Mouse (Mus musculus) liver, embryonic 14.5 days (tissue): ENCODE data around the gene Actr1b. TPM values are rescaled to one million over a fixed set of nuclear protein-coding genes. Genes with fewer than 3 reads are reported as not detected.
A peak's percentile ranks its signal among the peaks of the same experiment; 100 is the strongest.

Experiments used
- ATAC-seq: fragments of 200-750 bp; cut with Nextera tagmentation; 2 replicates; pipeline ENCODE4 v1.8.0; 2017; ENCODE audit warnings: moderate number of reproducible peaks, mild to moderate bottlenecking, moderate library complexity; ENCODE audit not compliant: insufficient read depth
- DNase-seq, 3 experiments: peaks; one replicate each; pipeline ENCODE4 v3.0.0-alpha.2; 2012 to 2013; ENCODE audit warnings: low read depth in 3 of 3, low spot score in 3 of 3
- H3K27ac ChIP-seq: fragments of 300-500 bp; sonication (generic); 2 replicates; pipeline ENCODE4 v1.5.1; 2014; ENCODE audit warnings: moderate library complexity, mild to moderate bottlenecking, control low read depth, inconsistent platforms
- H3K27me3 ChIP-seq: fragments of 300-500 bp; sonication (generic); 2 replicates; pipeline ENCODE4 v1.6.1; 2014; ENCODE audit warnings: mild to moderate bottlenecking, low read length, moderate library complexity; ENCODE audit not compliant: control insufficient read depth, insufficient read depth
- H3K36me3 ChIP-seq: fragments of 300-500 bp; sonication (generic); replicated peaks from 2 replicates; pipeline ENCODE4 v1.6.1; 2014; ENCODE audit warnings: low read depth; ENCODE audit not compliant: control insufficient read depth, insufficient read depth
- H3K4me1 ChIP-seq, 2 experiments: fragments of 200-500 bp in 1 of 2; fragments of 300-500 bp in 1 of 2; sonication (generic) in 1 of 2; replicated peaks; 2 replicates each; pipeline ENCODE4 v1.6.1; 2012 to 2014; ENCODE audit warnings: antibody characterized with exemption in 1 of 2, inconsistent platforms in 1 of 2, low read length in 1 of 2; ENCODE audit not compliant: control insufficient read depth in 2 of 2, insufficient read depth in 2 of 2
- H3K4me2 ChIP-seq: fragments of 300-500 bp; sonication (generic); 2 replicates; pipeline ENCODE4 v1.6.1; 2014; ENCODE audit warnings: low read depth, mild to moderate bottlenecking, control low read depth, moderate library complexity
- H3K4me3 ChIP-seq, 2 experiments: fragments of 200-500 bp in 1 of 2; fragments of 300-500 bp in 1 of 2; sonication (generic) in 1 of 2; 2 replicates each; pipeline ENCODE4 v1.5.1; 2012 to 2014; ENCODE audit warnings: low read depth in 2 of 2, low read length in 2 of 2, mild to moderate bottlenecking in 2 of 2, control low read depth in 1 of 2, inconsistent platforms in 1 of 2, moderate library complexity in 1 of 2; ENCODE audit not compliant: insufficient read depth in 1 of 2
- H3K9ac ChIP-seq: fragments of 300-500 bp; sonication (generic); replicated peaks from 2 replicates; pipeline ENCODE4 v1.6.1; 2014; ENCODE audit warnings: mild to moderate bottlenecking, control low read depth, moderate library complexity
- H3K9me3 ChIP-seq: fragments of 300-500 bp; sonication (generic); 2 replicates; pipeline ENCODE4 v1.6.1; 2016; ENCODE audit warnings: low read length, mixed read lengths; ENCODE audit not compliant: control insufficient read depth
- CTCF ChIP-seq: IDR thresholded peaks from 2 replicates; pipeline ENCODE4 v1.5.1; 2016; ENCODE audit warnings: antibody characterized with exemption, low read depth, control low read depth
- EP300 ChIP-seq: IDR thresholded peaks from 2 replicates; pipeline ENCODE4 v1.6.1; 2016; ENCODE audit warnings: antibody characterized with exemption, low read depth
- WGBS: fragments of 180-500 bp; shearing (Covaris S2); extraction: QIAGEN DNeasy Blood & Tissue Kit; methylation state at CpG from one replicate; pipeline ENCODE4 v1.1.7; 2014; ENCODE audit not compliant: insufficient replicate concordance; 5-methylcytosine and 5-hydroxymethylcytosine counted together
- polyA plus RNA-seq, 2 experiments: library from polyadenylated mRNA; depleted of rRNA in 1 of 2; stranded (reverse) in 1 of 2; unstranded in 1 of 2; fragments of >200 nt; fragmentation: Nextera tagmentation in 1 of 2; extraction: Ambion mirVana in 1 of 2; gene quantifications; 2 replicates each; pipeline versions ENCODE4 v1.2.1 to v1.2.3; 2012 to 2014

Actr1b gene
- polyA plus RNA-seq, 2 experiments, result 21.4 to 27.5 TPM

DNA sequence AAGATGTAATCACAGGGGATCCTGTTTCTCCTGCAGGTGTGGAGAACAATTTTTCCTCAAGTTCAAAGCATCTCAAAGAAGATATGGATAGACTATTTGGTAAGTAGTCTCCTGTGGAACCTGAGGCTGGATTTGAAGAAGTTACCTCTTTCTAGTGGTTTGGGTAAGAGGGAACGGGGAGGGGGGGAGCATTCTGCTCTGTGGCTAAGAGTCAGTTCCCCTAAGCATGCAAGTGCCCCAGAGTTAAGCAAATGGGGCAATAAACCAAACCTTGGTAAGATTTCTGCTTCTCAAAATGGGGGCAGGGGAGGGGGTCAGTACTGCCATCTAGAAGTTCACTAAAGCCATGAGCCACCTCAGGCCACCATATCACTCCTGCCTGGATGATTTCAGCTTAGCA lies 4.6 kb upstream of the Actr1b start:
- H3K27me3 ChIP-seq, result no peaks in the 10 kb centered on the region
- DNase-seq (no peak), ATAC-seq (no peak)
- 50% methylated on average over 1 of the region's 1 CpGs for WGBS
- no peak overlapping the region for H3K4me3 ChIP-seq
- H3K9ac ChIP-seq, result no peak overlapping the region
- no peaks in the 10 kb centered on the region for H3K36me3 ChIP-seq
- TF ChIP-seq EP300, result no peak
- no peak for TF ChIP-seq CTCF
- no peaks in the 10 kb centered on the region for H3K4me1 ChIP-seq
- H3K27ac ChIP-seq, result no peak overlapping the region
- no peaks in the 10 kb centered on the region for H3K9me3 ChIP-seq
- H3K4me2 ChIP-seq, result no peak overlapping the region

- Histone ChIP-seq H3K4me1 (peaks cover 6 to 15% of the 10 kb centered on the region in 2 experiments), H3K27ac (no peak overlapping the region), H3K27me3 (no peaks in the 10 kb centered on the region), H3K4me3 (no peak overlapping the region), H3K9me3 (no peaks in the 10 kb centered on the region), H3K4me2 (no peak overlapping the region), H3K9ac (no peak overlapping the region), H3K36me3 (no peaks in the 10 kb centered on the region)
- ATAC-seq (no peak), DNase-seq (no peak)
- TF ChIP-seq CTCF, result no peak
- TF ChIP-seq EP300, result no peak
- 71% methylated on average over 2 of the region's 2 CpGs for WGBS
These were observed 3.1 kb downstream of the Actr1b start for GRCm38 (mm10) chr1:36711104-36711503.

DNA sequence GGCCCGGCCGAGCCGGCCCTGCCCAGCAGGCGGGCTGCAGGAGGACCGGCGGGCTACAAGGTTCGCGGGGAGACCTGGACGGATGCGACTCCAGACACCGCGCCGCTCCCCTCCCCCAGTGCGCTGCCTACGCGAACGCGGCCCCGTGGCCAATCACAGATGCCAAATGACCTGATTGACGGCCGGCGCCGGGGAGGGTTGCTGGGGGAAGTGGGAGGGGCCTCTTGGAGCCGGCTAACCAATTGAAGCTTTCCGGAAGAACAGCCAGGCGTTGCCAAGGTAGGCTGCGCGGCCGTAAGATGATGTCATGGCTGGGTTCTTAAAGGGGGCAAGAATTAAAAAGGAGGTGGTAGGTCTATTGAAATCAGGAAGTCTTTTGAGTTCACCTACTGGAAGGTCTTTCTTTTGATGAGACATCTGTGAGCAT lies 4.4 kb downstream of the Actr1b start, which contains the start of gene 4933424G06Rik:
Gene 4933424G06Rik, plus strand, starts transcription at position 296 of the 427 bp plus-strand sequence.
- DNase-seq (peak; percentile 95 to 96 (median 96)), ATAC-seq (peak; percentile 98)
- WGBS, result 0% methylated on average over 29 of the region's 29 CpGs
- Histone ChIP-seq H3K27ac (peak within 1 kb of the TSS; percentile 28), H3K4me2 (peak within 1 kb of the TSS; percentile 72), H3K4me3 (peak within 1 kb of the TSS; percentile 70 to 84), H3K4me1 (peaks cover 6 to 15% of the 10 kb centered on the region in 2 experiments), H3K36me3 (peaks cover 8% of the 10 kb centered on the region), H3K9ac (peak within 1 kb of the TSS; percentile 78), H3K27me3 (no peaks in the 10 kb centered on the region), H3K9me3 (no peaks in the 10 kb centered on the region)
- TF ChIP-seq CTCF, result no peak
- no peak for TF ChIP-seq EP300

DNA sequence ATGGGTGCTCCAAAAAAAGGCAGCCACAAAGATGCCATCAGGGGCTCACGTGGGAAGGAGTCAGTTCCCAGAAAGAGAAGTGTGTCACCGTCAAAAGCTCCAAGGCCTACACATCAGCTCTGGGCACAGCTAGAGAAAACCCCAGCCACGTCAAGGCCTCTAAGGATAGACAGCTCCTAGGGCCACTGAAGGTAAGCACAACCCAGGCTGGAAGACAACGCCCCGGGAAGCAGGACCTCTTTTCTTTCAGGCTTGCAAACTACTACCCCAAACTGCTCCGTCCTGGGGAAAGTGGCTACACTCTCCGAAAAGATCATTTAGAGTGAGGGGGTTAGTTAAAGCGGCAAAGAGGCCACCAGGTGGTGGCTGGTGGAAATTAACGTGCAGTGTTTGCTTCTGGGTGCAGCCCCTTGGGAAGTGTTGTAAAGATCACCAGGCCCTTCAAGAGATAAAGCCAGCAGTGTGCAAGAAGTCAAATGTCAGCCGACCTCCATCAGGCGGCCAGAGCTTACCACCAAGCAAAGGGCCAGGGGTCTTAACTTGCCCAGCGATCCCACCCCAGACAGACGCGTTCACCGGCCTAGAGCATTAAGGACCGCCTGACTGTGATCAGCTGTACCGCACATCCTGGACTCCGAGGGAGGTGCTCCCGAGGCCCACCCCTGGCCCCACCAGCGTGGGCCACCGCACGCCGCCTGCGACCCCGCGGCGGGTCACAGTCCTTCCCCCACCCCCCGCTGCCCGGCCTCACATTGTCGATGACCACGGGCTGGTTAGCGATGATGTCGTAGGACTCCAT lies 5.0 kb downstream of the Actr1b start:
- ATAC-seq (peak; percentile 65), DNase-seq (peak in 2 of 3 experiments; percentile 33 to 43)
- WGBS, result under 1% methylated on average over 33 of the region's 33 CpGs
- no peaks in the 10 kb centered on the region for H3K9me3 ChIP-seq
- H3K27ac ChIP-seq, result peak overlapping the region; percentile 28
- H3K4me1 ChIP-seq, result peaks cover 6 to 15% of the 10 kb centered on the region in 2 experiments
- H3K4me3 ChIP-seq, result peak overlapping the region; percentile 70 to 84
- H3K4me2 ChIP-seq, result peak overlapping the region; percentile 72
- H3K27me3 ChIP-seq, result no peaks in the 10 kb centered on the region
- peaks cover 13% of the 10 kb centered on the region for H3K36me3 ChIP-seq
- TF ChIP-seq CTCF, result peak; percentile 55
- no peak for TF ChIP-seq EP300
- peak overlapping the region; percentile 78 for H3K9ac ChIP-seq

- Histone ChIP-seq H3K9ac (peak overlapping the region; percentile 78), H3K9me3 (no peaks in the 10 kb centered on the region), H3K27ac (no peak overlapping the region; the same call in 1 of the 2 replicates), H3K4me2 (peak overlapping the region; percentile 72), H3K27me3 (no peaks in the 10 kb centered on the region), H3K4me3 (peak overlapping the region; percentile 70 to 84), H3K36me3 (peaks cover 16% of the 10 kb centered on the region), H3K4me1 (peaks cover 6 to 15% of the 10 kb centered on the region in 2 experiments)
- DNase-seq (no peak), ATAC-seq (no peak)
- TF ChIP-seq CTCF (no peak), EP300 (no peak)
- WGBS, result 68% methylated on average over 1 of the region's 1 CpGs
These were observed 5.6 kb downstream of the Actr1b start for GRCm38 (mm10) chr1:36708626-36709025.
